Mouse (Mus musculus): ENCODE data around the gene Apol6. TPM values are rescaled to one million over a fixed set of nuclear protein-coding genes. Genes with fewer than 3 reads are reported as not detected.

The Apol6 gene
- under 1 TPM in 1 of 2 experiments, not detected in 1; 0.25 TPM for total RNA-seq (2021)
- long read RNA-seq, experiment 1, result 0 reads
- long read RNA-seq, experiment 2, result 0 reads

DNA sequence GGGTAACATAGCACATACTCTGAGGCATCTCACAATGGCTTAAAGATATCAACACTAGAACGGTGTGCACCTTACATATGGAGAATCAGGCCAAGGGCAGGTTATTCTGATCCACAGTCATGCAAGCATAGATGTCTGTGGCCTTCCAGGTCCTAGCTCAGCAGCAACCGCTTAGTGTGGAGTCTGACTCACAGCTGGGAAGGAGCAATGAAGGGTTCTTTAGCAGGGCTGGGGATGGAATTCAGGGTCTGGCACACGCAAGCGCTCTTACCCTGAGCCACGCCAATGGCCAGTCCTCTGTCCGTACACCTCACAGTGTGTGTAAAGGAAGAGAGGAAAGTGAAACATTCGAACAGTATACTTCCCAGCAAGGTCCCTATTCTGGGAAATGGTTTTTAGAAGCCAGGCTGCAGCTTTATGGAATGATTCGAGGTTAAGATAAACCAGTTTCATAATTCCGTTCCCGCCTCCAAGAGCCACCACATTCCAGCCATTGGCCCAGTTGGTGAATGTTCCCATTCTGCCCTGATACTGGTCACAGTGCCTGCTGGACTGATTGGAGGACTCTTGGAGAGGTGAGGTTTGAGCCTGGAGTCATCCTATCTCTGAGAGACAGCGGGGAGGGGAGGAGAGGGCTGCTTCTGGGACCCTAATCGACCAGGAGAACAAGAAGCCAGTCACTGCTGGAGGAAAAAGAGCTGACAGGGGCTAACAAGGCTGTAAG, at the start of gene Apol6:
Gene Apol6, plus strand, starts transcription at position 133 of the 724 bp plus-strand sequence.
- no peak for DNase-seq (ENCODE audit: low spot score in 2 of 2)

DNA sequence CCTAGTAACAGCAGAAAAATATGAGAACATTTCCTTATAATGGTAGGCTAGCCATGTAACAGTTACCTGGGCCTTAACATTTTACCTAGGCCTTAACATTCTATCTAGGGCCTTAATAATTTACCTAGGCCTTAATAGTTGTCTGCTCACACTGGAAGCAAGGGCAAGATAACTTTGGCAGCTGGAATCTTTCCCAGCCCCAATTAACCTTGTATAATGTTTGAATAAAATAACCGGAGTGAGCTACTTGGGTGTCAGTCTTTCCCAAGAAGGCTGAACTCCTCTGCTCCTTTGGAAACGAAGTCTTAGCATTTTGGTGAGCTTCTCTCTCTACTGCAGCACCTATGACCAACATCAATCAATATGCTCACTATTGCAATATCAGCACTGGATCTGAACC, 46.5 kb upstream of the Apol6 start:
- DNase-seq (ENCODE audit: low spot score in 2 of 2), result no peak

DNA sequence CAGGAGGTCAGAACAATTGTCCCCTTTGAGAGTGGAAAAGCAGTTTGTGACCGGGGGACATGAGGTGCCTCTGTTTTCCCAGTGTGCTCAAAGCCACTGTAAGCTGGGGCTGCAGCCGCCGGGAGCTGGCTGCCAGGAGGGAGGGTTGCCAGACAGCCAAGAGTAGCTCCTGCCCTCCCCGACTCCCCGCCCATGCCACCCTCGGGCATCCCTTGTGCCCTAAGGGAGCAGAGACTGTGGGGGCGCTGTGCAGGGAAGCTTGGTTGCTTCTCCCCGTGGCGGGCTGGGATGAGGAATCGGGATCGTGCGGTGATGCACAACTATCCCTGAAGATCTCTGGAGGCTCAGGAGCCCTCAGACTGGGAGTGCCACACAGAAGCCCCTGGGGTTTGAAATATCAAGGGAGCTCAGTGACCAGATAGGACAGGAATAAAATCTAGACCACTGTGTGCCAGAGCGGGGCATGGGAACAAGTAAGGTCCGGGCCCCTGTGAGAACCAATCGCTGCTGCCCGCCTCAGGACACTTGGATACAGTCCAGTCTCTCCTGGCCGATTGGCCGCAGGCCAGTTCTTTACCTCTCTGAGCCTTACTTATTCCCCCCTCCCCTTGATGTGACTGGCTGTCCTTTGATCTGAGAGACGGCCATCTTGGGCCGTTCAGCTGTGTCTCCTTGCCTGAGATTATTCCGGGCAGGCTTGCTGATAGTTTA, 45.5 kb upstream of the Apol6 start:
- peak in 1 of 2 experiments; percentile 36 for DNase-seq (ENCODE audit: low spot score in 2 of 2)

DNA sequence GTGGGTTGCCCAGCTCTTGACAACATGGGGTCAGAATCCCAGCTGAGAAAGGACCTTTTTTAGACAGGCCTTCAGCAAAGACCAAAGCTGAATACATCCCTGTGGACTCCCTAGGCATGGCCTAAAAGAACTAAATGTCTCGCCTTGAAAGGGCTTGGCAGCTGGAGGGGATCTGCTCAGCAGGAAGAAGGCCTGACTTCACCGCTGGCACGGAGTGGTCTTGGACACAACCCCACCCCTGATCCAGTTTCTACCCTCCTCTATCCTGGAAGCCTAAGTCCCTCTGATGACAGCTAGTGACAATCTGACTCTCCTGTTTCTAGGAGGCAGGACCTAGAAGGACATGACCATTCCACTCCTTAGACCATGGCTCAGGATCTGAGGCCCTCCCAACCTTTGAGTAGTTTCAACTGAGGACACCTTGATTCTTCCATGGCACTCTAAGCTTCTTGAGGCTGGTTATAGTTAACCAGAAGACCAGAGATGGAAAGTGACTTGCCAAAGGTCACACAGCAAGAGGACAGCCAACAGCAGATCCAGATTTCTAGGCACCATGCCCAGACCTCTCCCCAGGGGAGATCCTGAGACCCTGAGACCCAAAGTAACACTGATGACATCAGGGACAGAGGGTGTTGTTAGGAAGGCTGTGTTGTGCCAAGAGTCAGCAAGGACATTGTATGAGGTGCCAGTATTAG, 41.2 kb upstream of the Apol6 start:
- DNase-seq (ENCODE audit: low spot score in 2 of 2), result no peak

DNA sequence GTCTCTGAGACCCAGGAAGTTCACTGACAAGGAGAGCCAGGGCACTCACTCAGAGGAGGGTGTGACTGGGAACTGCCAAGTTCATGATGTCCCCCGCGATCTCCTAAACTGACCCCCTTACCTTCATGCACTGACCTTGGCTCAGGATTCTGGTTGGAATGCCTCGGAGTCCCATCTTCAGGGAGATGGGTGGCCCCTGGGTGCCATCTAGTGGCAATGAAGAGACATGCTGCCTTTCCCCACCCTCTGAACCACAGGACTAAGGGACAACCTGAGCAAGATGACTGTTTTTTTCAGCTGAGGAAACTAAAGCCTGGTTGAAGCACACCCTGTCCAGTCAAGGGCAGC, 40.7 kb upstream of the Apol6 start:
- DNase-seq (ENCODE audit: low spot score in 2 of 2), result peak; percentile 47 to 57

DNA sequence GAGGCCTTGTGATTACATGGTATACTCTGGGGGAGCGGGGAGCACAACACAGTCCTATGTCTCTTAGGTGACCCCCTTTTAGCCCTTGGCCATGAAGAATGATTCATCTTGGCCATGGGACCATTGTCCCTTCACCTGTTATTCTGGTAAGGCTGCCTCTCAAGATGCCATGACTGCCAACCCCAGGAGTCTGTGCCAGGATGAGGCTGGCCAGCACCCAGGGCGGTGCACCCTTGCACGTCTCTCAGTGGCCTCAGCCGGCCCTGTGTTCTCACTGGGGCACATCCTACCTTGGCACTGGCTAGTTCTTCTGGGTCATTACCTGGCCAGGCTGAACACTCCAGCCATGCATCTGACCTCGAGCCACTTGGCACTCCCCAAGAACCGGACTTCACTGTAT, 35.7 kb upstream of the Apol6 start:
- DNase-seq (ENCODE audit: low spot score in 2 of 2), result no peak

DNA sequence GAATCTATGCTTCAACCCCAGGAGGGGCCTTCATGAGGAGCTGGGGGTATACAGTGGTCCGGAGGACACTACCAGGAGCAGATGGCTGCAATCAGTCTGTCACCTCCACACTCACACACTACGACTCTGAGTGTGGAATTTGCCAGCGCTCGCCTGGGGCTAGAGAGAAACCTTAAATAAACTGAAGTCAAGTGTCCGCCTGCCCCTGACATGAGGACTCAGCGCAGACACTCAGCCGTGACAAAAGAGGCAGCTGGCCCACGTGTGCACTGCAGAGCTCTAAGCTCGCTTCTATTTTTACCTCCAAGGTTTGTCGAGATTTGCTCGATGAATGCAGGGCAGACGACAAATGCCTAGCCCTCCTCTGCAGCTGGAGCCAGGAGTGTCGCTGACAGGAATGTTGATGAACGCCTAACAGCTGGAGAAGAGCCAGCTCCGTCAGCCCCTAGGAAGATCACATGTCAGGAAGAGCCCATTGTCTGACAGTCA, 30.7 kb upstream of the Apol6 start:
- no peak for DNase-seq (ENCODE audit: low spot score in 2 of 2)

DNA sequence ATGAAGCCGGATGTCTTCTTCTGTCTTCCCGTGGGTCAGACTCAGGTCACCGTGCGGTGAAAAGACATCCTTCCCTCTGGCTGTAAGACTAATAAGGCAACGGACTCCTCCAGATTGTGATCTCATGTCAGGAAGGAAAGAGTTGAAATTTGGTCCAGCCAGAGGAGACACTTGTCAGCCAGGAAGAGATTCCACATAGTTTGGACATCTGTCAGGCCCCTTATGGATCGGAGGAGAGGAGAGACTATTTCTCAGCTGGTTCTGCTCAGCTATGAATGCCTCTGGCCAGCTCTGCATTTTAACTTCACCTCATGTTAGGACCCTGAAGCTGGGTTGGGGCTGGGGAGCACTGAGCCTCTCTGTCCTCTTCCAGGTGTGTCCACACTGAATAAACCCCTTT, 30.1 kb upstream of the Apol6 start:
- no peak for DNase-seq (ENCODE audit: low spot score in 2 of 2)

DNA sequence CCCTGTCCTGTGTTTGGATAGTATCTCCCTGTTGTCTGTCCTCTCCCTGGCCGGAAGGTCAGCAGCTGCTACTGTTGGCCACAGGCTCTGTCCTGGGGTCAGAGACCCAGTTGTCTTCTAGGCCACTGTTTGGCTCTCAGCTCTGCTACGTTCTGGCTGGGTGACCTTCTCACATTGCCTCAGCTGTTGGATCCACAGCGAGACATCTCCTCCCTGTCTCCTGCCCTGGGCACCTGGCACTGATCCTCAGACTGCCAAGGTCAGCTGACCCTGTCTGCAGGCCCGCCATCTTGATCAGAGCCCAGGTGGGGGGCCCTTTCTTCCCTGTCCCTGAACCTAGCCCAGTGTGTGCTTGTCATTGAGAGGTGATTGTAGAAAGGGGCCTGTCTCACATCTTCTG, 29.5 kb upstream of the Apol6 start:
- DNase-seq (ENCODE audit: low spot score in 2 of 2), result no peak

DNA sequence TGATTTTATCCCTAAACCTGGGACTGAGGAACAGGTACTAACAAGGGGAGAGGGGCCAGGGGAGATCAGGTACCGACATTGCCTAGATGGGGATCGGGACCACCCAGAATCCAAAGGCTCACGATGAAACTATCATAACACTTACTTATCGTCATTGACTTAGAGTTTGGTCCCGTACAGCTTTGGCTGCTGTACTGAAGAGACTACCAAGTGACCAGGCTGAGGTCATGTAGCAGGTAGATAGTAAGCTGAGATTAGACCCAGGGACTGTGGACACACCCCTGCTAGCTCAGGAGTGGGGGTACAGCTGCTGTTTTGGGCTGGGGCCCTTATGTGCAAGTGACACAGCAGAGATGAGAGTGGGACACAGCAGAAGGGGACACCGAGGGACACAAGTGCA, 28.0 kb upstream of the Apol6 start:
- DNase-seq (ENCODE audit: low spot score in 2 of 2), result no peak

DNA sequence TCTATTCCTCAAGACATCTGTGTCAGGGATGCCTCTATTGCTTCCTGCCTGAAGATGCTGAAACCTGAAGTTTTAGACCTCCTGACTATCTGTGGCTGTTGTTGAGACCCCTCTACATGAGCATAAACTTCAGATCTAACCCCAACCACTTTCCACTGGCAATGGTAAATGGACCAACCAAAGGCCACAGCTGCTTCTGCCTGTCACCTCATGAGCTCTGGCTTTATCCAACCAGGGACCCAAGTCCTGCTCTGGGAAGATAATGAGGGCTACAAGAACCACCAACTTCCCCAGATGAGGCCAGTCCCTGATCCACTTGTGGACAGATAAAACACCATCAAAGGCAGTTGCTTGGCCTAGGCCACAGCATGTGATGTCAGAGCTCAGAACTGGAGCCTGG, 26.6 kb upstream of the Apol6 start:
- no peak for DNase-seq (ENCODE audit: low spot score in 2 of 2)

DNA sequence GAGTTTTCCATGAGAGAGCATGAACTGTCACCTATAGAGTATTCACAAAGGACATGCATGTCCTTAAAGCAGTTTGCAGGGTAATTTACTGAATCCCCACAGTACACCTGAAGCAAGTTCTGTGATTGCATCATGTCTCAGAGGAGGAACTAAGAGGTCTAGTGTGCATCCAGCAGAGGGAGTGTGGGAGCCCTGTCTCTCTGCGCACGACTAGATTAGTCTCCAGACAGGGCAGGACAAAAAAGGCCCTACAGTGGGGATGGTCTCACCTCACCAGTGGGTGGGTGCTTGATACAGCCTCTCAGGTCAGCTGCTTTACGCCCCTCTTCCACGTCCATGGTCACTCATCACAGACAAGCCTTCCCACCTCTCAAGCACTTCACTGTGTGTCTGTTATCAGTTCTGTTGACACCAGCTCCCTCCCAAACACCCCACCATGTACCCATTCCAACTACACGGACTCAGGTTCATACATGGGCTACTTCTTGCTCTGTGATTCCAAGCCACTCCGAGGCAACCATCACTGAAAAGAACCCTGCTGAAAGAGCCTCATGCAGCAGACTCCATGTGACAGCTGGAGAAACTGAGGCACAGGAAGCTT, 25.7 kb upstream of the Apol6 start:
- no peak for DNase-seq (ENCODE audit: low spot score in 2 of 2)

DNA sequence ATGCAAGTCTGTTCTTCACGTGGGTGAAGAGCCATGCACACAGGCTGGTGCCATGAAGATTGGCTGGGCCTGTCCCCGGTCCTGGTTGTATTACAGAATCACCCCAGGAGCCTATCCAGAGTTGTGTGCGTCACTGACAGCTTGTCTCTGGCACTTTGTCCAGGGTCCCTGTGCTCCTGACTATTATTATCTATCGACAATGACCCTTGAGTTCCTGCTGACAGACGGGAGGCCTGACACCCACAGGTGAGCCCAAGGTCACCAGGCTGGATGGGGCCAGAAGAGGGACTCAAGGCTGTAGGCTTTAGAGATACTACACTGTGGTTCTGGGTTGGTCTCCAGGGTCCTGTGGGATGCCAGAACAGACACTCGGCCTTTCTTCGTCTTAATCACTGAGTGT, 25.0 kb upstream of the Apol6 start:
- DNase-seq (ENCODE audit: low spot score in 2 of 2), result no peak

DNA sequence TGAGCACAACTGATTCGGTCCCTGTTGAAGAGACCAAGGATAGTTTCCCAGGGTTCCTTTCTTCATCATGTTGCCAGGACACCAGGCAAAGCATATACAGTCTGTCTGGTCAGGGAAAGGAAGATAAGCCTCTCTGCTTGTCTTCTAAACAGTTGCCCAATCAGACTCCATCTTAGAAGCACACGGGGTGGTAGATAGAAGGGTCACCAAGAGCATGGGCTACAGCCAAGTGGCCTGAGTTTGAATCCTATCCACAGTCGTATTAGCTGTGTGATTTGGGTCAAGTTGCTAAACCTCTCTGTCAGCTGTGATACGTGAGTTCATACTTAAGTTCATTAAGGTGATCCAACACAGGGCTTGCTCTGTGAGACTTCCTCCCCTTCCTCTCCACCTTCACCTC, 24.4 kb upstream of the Apol6 start:
- DNase-seq (ENCODE audit: low spot score in 2 of 2), result no peak

DNA sequence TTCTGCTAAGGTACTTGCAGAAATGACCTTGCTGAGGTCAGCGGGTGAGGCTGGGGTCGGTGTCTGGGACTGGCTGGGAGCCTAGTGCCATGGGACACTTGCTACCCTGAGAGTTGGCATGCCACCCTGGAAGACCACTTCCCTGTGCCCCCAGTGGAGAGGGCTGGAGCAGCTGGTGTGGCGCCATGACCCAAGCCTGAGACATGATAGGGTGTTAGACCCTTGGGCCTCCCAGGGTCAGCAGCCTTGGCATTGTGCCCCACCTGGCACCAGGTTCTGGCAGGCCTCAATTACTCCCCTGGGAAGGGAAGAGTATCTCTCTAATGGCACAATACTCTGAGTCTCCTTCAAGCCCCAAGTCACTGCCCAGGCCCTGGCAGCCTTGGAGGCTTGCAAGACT, 23.5 kb upstream of the Apol6 start:
- no peak for DNase-seq (ENCODE audit: low spot score in 2 of 2)

DNA sequence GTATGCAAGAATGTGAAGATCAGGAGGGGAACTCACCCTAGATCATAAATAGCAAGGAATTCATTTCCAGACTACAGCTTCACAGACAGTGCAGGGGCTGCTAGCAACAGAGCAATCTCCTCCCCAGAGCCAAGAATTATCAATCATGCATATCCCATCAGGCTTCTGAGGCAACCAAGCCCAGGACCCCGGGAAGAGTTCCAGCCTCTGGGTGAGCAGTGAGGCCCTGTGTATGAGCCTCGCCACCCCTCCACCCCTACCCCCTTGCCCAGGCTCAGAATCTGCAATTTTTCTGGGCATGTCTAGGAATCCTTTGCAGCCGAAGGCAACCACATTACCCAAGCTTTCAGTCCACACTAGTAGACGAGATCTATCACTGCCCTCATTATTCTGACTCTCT, 22.7 kb upstream of the Apol6 start:
- DNase-seq (ENCODE audit: low spot score in 2 of 2), result no peak

DNA sequence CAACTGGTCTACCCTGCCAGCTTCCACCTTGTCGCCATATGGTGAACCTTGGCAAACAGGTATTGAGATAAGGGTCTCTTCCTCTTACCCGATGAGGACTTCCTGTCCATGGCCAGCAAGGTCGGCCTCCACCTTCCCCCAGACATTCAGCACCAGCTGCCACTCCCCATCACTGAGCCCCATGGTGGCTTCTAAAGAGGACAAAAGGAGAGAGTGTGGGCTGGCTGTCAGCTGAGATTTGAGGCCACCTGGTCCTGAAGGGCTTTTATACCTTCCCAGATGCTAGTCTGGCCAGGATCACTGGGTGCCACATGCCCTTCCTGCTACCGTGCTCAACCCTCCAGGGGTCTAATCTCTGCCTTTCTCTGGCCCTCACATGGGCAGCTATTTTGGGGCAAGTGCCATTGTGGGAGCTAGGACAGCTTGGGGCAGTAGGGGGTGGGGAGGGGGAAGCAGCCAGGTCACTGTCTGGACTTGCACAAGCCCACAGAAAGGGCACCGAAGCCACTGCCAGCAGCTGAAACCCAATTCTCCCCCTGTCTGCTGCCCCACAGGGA, 22.1 kb upstream of the Apol6 start:
- no peak for DNase-seq (ENCODE audit: low spot score in 2 of 2)

DNA sequence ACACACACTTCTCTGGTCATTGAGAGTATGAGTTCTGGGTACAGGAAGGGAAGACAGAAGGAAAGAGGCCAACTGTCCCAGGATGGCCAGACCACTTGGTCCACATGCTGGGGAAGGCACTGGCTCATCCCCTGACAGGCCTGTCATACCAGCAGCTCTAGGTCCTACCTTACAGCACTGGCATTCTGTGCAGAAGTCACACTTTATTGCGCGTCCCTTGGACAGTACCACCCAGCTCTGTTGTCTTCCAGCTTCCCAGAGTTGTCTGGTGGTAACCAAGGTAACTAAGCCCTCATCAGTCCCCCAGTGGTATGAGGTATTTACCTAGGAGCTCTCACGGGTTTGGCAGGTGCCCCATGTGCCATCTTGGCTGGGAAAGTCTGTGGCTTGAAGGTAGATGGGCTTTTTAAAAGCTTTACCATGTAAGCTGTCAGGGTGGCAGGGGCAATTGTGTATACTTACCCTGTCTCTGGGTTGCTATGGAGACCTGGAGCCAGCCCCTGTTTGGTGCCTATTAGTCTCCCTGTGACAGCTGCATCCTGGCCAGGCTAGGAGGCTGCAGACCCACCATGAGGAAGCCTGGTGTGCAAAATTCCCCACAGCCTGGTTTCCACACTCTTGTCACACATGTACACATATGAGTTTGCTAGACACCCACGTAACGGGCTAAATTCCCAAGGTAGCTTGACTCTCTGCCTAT, 18.5 kb upstream of the Apol6 start:
- no peak for DNase-seq (ENCODE audit: low spot score in 2 of 2)

DNA sequence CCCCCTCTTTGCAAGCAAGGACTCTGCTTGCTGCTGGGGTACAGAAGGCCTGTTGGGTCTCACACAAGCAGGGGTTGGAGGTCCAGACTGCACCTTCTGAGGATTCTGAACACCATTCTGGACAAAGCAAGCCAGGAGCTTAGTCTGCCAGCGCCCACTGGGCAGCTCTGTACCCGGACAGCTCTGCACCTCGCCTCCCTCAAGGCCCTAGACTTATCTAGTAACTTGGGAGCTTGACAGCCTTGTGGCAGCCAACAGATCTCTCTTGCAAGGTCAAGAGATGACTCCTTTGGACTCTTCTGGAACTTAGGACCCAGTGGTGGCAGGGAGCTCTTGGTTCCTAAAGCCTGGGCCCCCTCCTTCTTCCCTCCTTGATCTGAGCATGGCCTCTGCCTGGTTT, 17.4 kb upstream of the Apol6 start:
- no peak for DNase-seq (ENCODE audit: low spot score in 2 of 2)

DNA sequence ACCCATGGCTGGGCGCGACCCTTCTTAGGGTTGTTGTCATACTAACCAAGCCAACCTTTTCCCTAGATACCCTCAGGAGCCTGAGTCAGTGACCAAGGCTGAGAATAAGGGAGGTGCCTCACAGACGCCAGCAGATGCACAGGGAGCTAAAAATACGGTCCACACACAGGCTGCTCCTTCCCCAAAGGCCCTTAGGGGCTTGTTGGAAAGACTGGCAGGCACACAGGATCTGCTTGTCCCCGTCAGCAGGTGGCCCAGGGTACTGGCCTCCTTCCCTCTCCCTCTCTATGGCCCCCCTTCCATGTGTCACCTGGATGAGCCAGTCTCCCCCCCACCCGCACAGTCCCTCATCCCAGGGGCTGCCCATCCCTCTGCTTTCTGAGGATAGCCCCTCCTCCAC, 16.9 kb upstream of the Apol6 start:
- no peak for DNase-seq (ENCODE audit: low spot score in 2 of 2)

Data from layer of hippocampus, postnatal 14 days (tissue).